Mouse (Mus musculus) fibroblast of lung, adult 2 months (primary cell): ENCODE data around the gene Hipk2.

Source experiments
- DNase-seq: peaks from one replicate; pipeline ENCODE4 v3.0.0-alpha.2; 2011; ENCODE audit warnings: low read depth

Gene Hipk2

GRCm38 (mm10) chr6:38866761-38867160 lies 9.2 kb downstream of the Hipk2 start:
- no peak for DNase-seq

- no peak for DNase-seq
These were observed 9.6 kb downstream of the Hipk2 start for GRCm38 (mm10) chr6:38866357-38866756.

GRCm38 (mm10) chr6:38865805-38866204 lies 10.2 kb downstream of the Hipk2 start:
- no peak for DNase-seq

DNA sequence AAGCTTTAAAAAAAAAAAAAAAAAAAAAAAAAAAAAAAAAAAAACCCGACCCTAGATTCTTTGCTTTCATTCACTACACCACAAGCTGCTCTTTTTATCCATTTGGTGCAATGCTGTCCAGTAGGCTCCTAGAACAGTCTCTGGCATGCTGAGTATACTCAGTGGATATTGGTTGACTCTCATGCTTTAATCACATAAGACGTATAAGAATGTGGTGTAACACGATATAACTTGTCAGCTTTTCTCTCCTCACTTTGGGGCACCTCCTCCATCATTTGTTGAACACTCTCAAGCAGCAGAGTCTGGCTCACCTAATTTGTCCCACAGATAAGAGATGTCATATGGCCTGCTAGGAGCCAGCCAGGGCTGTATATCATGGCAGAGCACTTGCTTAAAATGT lies 12.4 kb downstream of the Hipk2 start:
- DNase-seq: no peak

GRCm38 (mm10) chr6:38860301-38860700 lies 15.7 kb downstream of the Hipk2 start:
- DNase-seq: no peak

- no peak for DNase-seq
These were observed 16.1 kb downstream of the Hipk2 start for GRCm38 (mm10) chr6:38859819-38860218.

DNA sequence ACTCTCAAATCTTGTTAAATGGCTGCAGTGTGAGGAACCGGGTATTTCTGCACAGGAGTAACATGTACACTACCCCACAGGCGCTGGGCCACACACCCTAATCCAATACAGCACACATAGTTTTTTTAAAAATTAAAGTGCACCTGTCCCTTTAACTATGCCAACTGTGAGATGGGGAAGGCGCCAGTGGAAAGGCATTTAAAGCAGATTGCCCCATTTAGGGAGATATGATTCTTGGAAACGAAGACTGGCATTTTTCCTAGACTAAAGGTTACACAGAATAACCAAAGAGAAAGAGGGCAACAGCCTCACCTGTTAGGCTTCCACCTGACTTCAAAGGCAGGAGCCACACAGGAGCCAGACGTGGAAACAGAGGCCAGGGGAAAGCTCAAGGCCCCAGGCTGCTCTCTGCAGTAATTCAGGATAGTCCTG lies 22.4 kb downstream of the Hipk2 start:
- no peak for DNase-seq

DNA sequence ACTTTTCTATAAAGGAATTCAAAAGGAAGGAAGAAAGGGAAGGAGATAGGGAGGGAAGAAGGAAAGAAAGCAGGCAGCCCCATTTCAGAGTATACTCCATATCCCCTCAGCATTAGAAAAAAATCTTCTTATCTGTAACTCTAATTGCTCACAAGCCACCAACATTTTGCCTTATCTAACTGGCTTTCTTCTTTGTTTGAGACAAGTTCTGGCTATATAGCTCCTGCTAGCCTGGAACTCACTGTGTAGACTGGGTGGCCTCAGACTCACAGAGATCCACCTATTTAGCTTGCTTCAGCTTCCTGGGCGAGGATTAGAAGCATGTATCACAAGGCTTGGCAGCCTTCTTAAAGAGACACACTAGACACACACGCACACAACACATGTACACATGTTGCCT lies 24.2 kb downstream of the Hipk2 start:
- no peak for DNase-seq

GRCm38 (mm10) chr6:38850715-38851259 lies 25.2 kb downstream of the Hipk2 start:
- DNase-seq: no peak

GRCm38 (mm10) chr6:38847958-38848910 lies 27.7 kb downstream of the Hipk2 start:
- DNase-seq: no peak

DNA sequence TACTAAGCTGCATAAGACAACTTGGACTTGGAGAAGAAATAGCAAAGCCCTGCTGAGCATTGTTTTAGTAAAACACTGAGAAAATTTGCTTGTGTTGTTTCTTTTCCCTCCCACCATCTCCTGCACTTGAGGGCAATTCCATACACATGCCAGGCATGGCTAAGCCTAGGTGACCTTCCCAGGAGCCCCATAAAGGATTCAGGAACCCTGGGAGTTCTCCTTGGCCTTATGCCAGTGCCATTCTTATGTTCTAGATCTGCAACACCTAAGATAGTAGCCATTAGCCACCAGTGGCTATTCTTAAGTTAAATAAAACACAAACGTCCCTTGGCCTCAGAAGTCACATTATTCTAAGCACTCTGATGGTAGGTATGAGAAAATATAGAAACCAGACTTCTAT lies 28.5 kb downstream of the Hipk2 start:
- no peak for DNase-seq

DNA sequence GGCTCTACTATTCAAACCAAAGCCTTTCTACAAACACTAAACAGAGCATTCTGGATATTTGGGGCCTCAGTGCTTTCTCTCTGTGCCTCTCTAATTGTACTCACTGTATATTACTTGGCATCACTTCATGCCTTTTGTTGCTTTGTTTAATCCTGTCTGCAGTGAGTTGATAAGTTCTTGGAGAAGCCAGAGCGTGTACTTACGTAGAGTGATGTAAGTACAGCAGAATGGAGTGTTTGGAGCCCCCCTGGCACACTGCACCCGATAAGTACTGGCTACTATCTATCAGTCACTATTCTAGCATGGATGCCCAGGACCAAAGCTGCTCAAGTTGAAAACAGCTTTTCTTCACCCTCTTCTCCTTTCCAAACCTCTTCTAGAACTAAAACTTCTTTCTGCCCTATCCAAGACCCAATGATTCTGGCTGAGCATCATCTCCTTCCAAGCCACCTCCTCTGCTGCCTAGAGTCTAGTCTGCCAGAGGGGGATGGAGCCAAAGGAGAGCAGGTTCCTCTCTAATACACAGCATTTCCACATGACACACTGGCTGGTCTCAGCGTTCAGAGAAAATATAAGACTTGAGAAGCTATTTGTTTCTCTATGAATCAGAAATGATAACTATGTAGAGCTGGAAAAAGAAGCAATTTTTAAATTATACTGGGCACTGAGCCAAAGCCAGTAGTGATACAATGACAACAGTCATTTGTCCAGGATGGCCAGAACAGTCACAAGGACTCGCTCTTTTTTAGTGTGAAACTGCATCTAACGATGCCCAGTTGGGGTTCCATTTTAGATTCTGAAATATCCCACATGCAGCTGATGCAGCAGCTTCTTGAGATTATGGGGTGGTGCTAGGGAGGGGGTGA lies 29.4 kb downstream of the Hipk2 start:
- DNase-seq: no peak

- no peak for DNase-seq
These were observed 30.1 kb downstream of the Hipk2 start for GRCm38 (mm10) chr6:38845876-38846275.

DNA sequence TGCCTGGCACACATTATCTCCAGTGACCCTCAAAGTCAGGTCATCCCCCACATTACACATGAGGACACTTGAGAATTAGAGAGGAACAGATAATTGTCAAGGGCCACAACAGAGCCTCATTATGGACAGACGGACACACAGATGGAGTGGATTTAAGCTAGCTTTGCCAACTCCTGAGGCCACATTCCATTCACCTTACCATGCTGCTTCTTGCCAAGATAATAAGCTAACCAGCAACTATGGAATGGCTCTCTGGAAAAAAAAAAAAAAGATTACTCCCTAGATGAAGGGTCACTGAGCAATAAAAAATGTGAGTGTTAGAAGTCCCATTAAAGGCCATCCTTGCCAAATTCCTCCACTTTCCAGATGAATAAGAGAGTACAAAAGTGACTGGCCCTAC lies 30.8 kb downstream of the Hipk2 start:
- DNase-seq: no peak

GRCm38 (mm10) chr6:38841551-38841950 lies 34.4 kb downstream of the Hipk2 start:
- DNase-seq: no peak

DNA sequence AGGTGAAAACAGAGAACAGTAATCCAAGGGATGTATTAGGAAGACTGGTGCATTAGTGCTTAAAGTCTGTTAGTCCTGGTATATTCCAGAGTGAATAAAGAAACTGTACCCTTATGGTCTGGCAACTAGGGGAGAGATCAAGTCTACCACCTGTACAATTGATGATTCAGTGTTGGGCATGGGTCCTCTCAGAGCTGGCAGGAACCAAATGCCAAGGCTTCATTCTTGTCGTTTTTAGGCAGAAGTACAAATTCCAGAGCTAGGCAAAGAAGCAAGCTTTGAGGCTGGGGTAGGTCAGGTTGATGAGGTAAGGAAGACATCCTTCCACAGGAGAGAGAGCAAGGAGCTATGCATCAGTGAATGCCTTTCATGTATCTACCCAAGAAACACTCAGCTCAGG lies 35.2 kb downstream of the Hipk2 start:
- DNase-seq: no peak

- DNase-seq: no peak
These were observed 35.6 kb downstream of the Hipk2 start for GRCm38 (mm10) chr6:38840380-38840779.

DNA sequence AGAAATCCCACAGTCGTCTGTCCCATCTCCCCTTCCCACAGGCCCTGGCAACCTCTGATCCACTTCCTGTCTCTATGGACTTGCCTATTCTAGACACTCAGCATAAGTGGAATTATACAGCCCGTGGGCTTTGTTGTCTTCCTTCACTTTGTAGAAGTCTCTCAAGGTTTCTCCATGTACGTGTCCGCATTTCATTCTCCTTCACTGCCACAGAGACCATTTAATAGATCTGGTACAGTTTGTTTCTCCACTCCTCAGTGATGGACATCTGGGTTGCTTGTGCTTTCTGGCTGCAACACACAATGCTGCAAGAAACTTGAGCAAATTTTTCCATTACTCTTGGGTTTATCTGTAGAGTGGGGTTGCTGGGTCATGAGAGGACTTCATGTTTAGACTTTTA lies 36.1 kb downstream of the Hipk2 start:
- no peak for DNase-seq

DNA sequence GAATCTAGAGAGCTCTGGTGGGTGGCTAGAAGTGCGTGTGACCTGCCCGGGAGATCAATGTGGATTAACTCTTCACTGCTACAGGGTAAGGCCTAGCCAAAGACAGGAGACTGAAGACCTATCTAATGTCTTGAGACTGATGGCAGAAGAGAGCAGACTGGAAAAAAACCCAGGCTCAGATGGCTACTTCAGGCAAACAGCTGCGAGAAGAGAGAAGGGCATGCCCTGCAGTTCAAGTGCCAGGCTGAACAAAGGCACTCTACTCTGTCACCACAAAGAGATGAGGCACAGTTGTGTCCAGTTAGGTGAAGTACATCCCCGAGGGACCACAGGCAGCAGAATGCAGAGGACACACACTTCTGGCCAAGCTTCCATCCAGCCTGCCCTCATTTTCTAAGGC lies 37.9 kb downstream of the Hipk2 start:
- DNase-seq: no peak

DNA sequence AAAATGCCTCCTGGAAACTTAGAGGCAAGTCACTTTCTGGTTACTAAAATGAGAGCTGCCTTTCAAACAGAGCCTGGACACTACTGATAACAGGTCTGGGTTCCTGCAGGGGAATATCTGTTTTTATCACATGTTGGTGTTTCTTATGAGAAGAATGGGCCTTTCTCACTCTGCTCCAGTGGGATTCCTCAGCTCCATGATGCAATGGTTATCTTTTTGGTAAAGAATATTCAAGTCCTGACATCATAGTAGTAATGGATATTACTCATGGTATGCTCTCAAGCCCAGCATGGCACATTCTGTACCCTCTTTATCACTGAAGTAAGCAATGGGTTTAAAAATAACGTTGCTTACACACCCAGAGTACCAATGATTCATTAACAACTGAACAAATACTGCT lies 40.7 kb downstream of the Hipk2 start:
- no peak for DNase-seq

DNA sequence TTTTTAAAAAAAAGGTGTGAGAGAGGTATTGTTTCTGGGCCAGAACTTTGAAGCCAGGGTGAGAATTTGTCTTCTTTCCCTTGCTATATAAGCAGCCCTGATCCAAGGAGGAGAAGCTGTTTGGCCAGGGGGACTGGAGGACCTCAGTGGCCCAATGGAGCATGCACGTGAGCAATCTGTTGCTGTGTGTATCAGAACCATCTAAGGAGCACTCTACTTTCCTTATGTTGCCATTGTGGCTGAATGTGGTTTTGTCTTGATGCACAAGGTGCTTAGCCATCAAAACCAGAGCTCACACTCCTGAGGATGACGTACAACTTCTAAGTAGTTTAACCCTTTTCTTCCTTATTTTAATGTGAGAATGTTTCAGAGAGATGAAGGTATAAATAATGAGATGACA lies 41.2 kb downstream of the Hipk2 start:
- no peak for DNase-seq

DNA sequence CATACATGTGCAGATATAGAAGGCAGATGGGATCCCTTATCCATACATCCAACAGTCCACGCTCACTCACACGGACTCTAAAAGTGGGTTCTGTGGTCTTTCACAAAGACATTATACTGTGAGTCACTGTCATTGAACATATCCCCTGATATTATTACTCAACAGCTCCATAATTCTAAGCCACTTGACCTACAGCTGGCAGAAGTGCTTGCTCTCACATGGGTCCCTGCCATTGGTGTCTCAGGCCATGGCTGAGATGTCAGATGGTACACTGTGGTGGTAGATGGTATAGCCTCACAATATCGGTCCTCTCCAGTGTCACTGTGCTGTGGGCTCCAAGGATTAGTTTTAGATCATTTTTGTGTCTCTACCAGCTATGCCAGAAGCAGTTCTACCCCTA lies 42.2 kb downstream of the Hipk2 start:
- no peak for DNase-seq

DNA sequence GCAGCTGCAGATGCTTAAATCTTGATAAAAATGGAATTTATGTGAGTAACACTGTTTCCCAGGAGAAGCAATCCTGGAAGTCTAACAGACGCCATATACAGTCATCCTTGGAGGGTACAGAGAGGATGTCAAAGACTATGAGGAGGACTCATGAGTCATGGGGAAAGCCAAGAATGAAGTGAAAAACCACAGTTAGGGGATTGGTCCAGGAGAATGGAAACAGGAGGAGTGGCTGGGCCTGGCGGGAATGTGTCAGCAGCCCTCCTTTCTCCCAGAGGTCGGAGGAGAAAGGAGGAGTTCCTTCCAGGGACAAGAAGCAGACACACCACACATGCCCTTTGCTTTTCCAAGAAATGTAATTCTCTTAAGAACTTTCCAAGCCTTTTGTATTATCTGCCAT lies 46.5 kb downstream of the Hipk2 start:
- DNase-seq: peak; percentile 68
